Mouse (Mus musculus): ENCODE data around the gene Ren1. TPM values are rescaled to one million over a fixed set of nuclear protein-coding genes. Genes with fewer than 3 reads are reported as not detected.
A peak's percentile ranks its signal among the peaks of the same experiment; 100 is the strongest.
"Not testable (repeated sequence)": the region's sequence is repeated elsewhere in the genome, so short reads cannot be mapped to it uniquely, and the experiment has no call there.

Ren1 gene
- polyA plus RNA-seq, 1 experiment from 2014 or later = 2.7 TPM

DNA sequence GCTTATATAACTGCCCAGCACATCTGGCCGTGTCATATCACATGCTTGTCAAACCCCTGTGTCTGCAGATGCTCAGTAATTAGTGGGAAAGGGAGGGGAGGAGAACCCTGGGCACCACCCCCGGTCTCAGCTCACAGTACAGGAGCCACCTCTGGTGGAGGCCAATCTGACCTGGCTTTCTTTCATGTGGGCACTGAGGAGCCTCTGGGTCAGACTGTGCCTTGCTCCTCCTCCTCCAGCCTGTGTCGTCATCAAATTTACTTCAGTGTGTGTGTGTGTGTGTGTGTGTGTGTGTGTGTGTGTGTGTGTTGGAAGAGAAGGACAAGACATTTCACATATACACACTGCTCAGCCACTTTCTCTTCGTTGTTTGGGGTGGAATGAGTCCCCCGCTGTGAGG is 27.0 kb upstream of the Ren1 start:
- Histone ChIP-seq H3K4me1 (replicated peaks) (no peaks in the 10 kb centered on the region), H3K27ac (no peak overlapping the region), H3K27me3 (replicated peaks) (no peaks in the 10 kb centered on the region), H3K9ac (no peak overlapping the region), H3K9me3 (no peaks in the 10 kb centered on the region), H3K36me3 (no peaks in the 10 kb centered on the region), H3K4me2 (replicated peaks) (no peak overlapping the region), H3K4me3 (replicated peaks) (no peak overlapping the region)
- 32% methylated on average over 5 of the region's 5 CpGs for WGBS
- no peak for ATAC-seq

DNA sequence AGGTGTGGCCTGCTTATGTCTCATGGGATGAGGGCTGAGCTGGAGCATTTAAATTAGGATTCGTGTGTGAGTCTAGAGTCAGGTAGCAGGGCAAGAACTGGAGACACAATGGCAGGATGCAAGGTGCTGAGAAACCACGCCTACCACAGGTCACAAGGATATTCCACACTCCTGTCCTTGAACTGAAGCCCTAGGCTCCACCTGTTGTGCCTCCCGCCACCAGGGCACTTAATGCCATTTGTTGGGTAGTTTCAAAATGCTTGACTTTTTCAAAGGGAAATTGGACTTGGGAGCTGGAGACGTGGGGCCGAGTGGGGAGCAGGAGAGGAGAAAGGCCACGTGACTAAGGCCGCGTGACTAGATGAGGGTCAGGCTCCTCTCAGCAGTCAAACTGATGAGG is 24.4 kb upstream of the Ren1 start:
- H3K9ac ChIP-seq = no peak overlapping the region

DNA sequence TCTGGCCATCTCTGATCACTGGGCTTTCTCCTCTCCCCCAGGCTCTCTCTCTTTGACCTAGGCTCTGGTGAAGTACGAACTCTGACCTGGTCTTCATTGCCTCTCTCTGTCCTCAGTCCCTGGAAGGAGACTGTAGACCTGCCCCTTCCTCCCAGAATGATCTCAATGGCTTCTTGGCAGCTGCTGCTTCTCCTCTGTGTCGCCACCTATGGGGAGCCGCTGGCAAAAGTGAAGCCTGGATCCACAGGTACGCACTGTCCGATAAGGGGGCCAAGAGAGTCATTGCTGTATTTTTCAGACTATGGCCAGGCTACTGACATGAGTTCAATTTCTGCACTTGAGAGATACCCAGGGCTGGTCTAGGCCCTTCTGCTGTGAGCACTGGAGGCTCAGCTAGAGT is 23.2 kb upstream of the Ren1 start:
- Histone ChIP-seq H3K27ac (no peak overlapping the region), H3K4me1 (replicated peaks) (peaks cover 8% of the 10 kb centered on the region), H3K27me3 (replicated peaks) (peaks cover 5% of the 10 kb centered on the region), H3K9me3 (no peaks in the 10 kb centered on the region), H3K4me3 (replicated peaks) (no peak overlapping the region), H3K36me3 (no peaks in the 10 kb centered on the region), H3K9ac (no peak overlapping the region), H3K4me2 (replicated peaks) (no peak overlapping the region)
- no peak for ATAC-seq
- 61% methylated on average over 5 of the region's 5 CpGs for WGBS

More for the DNA sequence above, 24.4 kb upstream of the Ren1 start:
- no peak overlapping the region for H3K4me3 ChIP-seq (replicated peaks)
- H3K27ac ChIP-seq = no peak overlapping the region
- H3K36me3 ChIP-seq = no peaks in the 10 kb centered on the region
- no peaks in the 10 kb centered on the region for H3K9me3 ChIP-seq
- peaks cover 8% of the 10 kb centered on the region for H3K4me1 ChIP-seq (replicated peaks)
- ATAC-seq = no peak
- no peak overlapping the region for H3K4me2 ChIP-seq (replicated peaks)
- H3K27me3 ChIP-seq (replicated peaks) = peaks cover 5% of the 10 kb centered on the region
- WGBS = 87% methylated on average over 8 of the region's 8 CpGs

DNA sequence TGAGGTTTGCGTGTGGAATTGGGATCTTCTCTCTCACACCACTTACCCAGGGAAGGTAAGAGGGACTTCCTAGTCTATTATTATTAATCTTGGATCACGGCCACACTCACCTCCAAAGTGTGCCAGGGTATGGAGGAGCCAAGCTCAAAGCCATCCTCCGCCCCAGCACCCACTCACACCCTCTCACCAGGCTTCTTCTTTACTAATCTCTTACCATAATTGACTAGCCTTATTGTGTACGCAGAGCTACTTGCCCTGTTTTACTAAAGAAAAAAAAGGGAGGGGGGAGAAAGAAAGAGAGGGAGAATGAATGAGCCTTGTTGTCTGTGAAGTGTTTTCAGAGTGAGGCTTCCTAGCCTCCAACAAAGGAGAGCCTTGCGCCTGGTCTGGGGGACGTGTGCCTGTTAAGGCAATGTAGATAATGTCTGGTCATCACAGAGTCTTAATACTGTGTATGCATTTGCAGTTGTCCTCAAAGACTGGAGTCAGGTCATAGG is 22.0 kb upstream of the Ren1 start:
- Histone ChIP-seq H3K4me2 (replicated peaks) (no peak overlapping the region), H3K27ac (no peak overlapping the region), H3K4me3 (replicated peaks) (no peak overlapping the region), H3K36me3 (no peaks in the 10 kb centered on the region), H3K27me3 (replicated peaks) (peaks cover 5% of the 10 kb centered on the region), H3K9ac (no peak overlapping the region), H3K9me3 (no peaks in the 10 kb centered on the region), H3K4me1 (replicated peaks) (peaks cover 8% of the 10 kb centered on the region)
- ATAC-seq = no peak
- 73% methylated on average over 6 of the region's 6 CpGs for WGBS

DNA sequence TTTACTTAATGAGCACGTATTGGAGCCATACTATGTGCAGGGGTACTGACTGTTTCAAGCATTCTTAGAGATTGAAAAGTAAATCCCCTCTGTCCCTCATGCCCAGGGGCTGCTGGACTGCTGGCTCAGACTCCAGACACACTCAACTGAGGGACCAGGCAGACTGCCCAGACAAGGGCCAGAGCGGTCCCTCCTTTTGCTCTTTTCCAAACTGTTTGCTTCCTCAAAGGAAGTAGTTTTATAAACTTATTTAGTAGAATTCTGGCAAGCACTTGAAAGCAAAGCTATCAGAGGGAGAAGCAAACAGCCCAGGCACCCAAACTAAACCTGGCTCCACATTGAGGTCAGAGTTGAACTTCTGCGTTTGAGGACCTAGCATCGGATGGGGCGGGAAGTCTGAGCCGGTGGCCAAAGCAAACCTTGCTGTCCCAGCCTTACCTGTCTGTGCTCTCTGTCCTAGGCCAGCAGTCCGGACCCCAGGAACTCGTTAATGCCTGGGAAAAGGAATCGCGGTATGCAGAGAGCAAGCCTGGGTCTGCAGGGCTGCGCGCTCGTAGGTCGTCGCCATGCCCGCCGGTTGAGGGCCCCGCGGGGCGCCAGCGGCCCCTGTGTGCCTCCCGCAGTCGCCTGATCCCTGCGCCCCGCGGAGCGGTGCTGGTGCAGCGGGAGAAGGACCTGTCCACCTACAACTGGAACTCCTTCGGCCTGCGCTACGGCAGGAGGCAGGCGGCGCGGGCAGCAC is 21.2 kb upstream of the Ren1 start:
- Histone ChIP-seq H3K9ac (peak overlapping the region; percentile 42), H3K36me3 (no peaks in the 10 kb centered on the region), H3K27ac (no peak overlapping the region), H3K27me3 (replicated peaks) (peaks cover 5% of the 10 kb centered on the region), H3K4me2 (replicated peaks) (peak overlapping the region; percentile 79), H3K4me3 (replicated peaks) (peak overlapping the region; percentile 29), H3K9me3 (no peaks in the 10 kb centered on the region), H3K4me1 (replicated peaks) (peaks cover 8% of the 10 kb centered on the region)
- 7% methylated on average over 34 of the region's 34 CpGs for whole genome bisulfite sequencing
- peak; percentile 47 for ATAC-seq

DNA sequence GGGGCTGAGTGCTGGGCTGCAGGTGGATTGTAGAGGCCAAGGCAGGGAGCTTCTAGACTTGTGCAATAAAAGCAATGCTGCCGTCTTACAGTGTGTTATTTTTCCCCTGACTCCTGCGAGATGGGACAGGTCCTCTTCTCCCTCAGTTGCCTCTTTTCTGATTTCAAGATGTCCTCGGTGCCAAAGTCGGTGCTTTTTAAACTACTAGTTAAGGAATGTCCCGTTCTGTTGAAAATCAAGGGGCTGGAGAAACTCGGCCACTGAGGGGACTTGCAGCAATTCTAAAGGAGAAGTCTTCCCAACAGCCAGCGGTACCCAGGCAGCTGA is 20.7 kb upstream of the Ren1 start:
- peaks cover 8% of the 10 kb centered on the region for H3K4me1 ChIP-seq (replicated peaks)
- peak overlapping the region; percentile 29 for H3K4me3 ChIP-seq (replicated peaks)
- peak overlapping the region; percentile 79 for H3K4me2 ChIP-seq (replicated peaks)
- peak overlapping the region; percentile 42 for H3K9ac ChIP-seq
- H3K27ac ChIP-seq = no peak overlapping the region
- H3K27me3 ChIP-seq (replicated peaks) = peaks cover 5% of the 10 kb centered on the region
- 24% methylated on average over 7 of the region's 7 CpGs for WGBS
- H3K9me3 ChIP-seq = no peaks in the 10 kb centered on the region
- ATAC-seq = no peak
- no peaks in the 10 kb centered on the region for H3K36me3 ChIP-seq

DNA sequence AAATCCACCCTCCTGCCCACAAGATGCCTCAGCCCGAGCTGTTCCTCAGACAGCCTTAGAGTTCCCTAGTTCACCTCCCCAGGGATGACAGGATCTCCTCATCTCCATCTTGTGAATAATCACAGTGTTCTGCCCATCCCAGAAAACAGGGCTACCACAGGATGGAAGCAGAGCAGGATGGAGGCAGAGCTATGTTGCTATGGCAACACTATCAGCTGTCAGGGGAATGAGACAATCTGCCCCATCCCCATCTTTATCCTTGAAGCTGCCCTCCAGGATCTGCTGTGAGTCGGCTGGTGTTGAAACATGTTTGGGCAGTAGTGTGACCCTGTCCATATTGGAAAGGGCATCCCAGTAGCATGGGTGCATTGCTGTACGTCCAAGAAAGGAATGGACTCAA is 19.2 kb upstream of the Ren1 start:
- Histone ChIP-seq H3K4me3 (replicated peaks) (no peak overlapping the region), H3K27ac (no peak overlapping the region), H3K9ac (no peak overlapping the region), H3K9me3 (no peaks in the 10 kb centered on the region), H3K27me3 (replicated peaks) (peaks cover 5% of the 10 kb centered on the region), H3K36me3 (no peaks in the 10 kb centered on the region), H3K4me1 (replicated peaks) (peaks cover 8% of the 10 kb centered on the region), H3K4me2 (replicated peaks) (no peak overlapping the region)
- ATAC-seq = no peak
- 72% methylated on average over 3 of the region's 3 CpGs for WGBS

DNA sequence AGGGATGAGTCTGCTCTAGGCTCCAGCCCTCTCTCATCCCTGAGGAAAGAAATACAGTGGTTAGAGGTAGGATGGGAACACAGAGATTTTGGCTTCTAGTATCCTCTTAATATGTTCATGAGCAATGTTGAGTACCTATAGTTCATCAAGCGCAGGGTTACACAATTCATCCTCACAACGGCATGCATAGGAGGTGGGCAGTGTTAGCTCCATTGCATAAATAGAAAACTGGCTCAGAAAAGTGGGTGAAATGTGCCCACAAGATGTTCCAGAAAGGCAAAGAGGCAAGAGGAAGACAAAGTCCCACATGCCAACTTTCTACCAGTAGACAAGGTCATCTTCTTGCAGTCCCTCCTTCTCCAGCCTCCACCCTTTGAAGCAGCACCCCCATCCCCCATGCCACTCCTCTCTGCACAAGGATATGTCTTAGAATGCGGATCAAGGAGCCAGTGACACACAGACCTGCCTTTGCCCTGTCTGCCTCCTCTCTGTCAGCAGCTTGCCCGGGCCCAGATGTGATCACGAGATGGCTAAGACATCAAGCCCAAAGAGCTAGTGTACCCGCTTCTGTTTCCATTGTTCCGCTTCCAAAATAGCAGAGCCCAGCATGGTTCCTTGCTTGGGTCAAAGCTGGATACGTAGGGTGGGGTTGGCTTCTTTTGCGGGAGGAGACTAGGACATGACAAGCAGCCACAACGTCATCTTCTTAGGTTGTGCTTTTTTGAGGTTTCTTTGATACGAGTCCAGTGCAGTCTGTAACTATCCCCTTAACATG is 17.5 kb upstream of the Ren1 start:
- H3K4me1 ChIP-seq (replicated peaks) = peaks cover 8% of the 10 kb centered on the region
- H3K9me3 ChIP-seq = no peaks in the 10 kb centered on the region
- WGBS = 91% methylated on average over 11 of the region's 11 CpGs
- no peak overlapping the region for H3K27ac ChIP-seq
- ATAC-seq = no peak
- H3K9ac ChIP-seq = no peak overlapping the region
- no peak overlapping the region for H3K4me3 ChIP-seq (replicated peaks)
- no peaks in the 10 kb centered on the region for H3K36me3 ChIP-seq
- no peak overlapping the region for H3K4me2 ChIP-seq (replicated peaks)
- H3K27me3 ChIP-seq (replicated peaks) = peaks cover 5% of the 10 kb centered on the region

DNA sequence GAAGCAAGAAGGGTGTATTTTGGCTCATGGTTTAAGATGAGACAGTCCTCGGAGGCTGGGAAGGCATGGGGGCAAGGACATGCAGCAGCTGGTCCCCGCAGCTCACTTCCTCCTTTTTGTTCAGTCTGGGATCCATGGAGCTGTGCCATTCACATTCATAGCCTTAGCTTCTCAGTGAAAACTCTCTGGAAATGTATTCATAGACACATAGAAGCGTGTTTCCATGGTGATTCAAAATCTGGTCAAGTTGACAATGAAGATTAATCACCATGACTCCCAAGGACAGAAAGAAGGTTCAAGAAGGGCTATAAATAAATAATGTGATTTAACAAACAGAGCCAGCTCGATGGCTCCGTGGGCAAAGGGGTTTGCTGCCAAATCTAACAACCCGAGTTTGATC is 16.4 kb upstream of the Ren1 start:
- Histone ChIP-seq H3K4me3 (replicated peaks) (no peak overlapping the region), H3K4me2 (replicated peaks) (no peak overlapping the region), H3K27ac (no peak overlapping the region), H3K27me3 (replicated peaks) (peaks cover 5% of the 10 kb centered on the region), H3K4me1 (replicated peaks) (peaks cover 8% of the 10 kb centered on the region), H3K36me3 (no peaks in the 10 kb centered on the region), H3K9ac (no peak overlapping the region), H3K9me3 (no peaks in the 10 kb centered on the region)
- ATAC-seq = no peak
- WGBS = 78% methylated on average over 6 of the region's 6 CpGs

DNA sequence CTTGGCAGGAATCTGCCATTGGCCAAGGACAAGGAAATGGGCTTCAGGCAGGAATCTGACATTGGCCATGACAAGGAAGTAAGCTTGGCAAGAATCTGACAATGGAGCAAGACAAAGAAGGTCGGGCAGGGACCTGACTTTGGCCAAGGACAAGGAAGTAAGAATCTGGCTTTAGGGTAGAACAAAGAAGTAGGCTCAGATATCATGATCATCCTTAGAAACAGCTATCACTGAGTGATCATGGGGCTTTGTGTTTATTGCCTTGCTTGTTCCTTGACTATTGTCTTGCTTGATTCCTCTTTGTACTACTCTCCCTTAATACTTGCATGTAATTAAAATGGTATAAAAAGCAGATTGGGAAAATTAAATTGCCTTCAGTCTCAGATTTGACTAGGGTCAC is 9.9 kb upstream of the Ren1 start:
- H3K4me3 ChIP-seq (replicated peaks); H3K9ac ChIP-seq; H3K27ac ChIP-seq; ATAC-seq; H3K27me3 ChIP-seq (replicated peaks); H3K36me3 ChIP-seq; H3K4me2 ChIP-seq (replicated peaks); H3K9me3 ChIP-seq; H3K4me1 ChIP-seq (replicated peaks): not testable (repeated sequence)
- WGBS = 63% methylated on average over 1 of the region's 1 CpGs

DNA sequence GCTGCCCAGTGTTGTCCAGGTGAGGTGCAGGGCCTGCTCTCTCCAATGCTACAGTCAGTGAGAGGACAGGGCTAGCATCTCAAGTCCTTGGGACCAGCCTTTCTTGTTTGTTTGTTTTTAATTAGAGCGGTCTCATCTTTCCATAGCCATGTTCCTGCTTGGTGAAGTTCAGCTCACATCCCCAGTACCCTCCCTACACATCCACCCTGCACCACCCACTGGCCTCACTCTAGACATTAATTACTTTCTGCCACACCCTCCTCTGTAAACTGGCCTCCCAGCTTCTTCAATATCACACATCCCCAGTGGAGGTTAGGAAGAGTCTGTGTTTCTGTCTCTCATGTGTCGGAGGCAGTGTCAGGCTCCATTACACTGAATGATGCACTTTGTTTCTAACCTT is 6.0 kb upstream of the Ren1 start:
- Histone ChIP-seq H3K4me3 (replicated peaks) (no peak overlapping the region), H3K9ac (no peak overlapping the region), H3K4me2 (replicated peaks) (no peak overlapping the region), H3K4me1 (replicated peaks) (peaks cover 8% of the 10 kb centered on the region; the same call in 1 of the 2 replicates), H3K9me3 (no peaks in the 10 kb centered on the region), H3K27ac (no peak overlapping the region), H3K36me3 (no peaks in the 10 kb centered on the region), H3K27me3 (replicated peaks) (no peaks in the 10 kb centered on the region)
- peak; percentile 46 for ATAC-seq
- WGBS = 88% methylated on average over 2 of the region's 2 CpGs

DNA sequence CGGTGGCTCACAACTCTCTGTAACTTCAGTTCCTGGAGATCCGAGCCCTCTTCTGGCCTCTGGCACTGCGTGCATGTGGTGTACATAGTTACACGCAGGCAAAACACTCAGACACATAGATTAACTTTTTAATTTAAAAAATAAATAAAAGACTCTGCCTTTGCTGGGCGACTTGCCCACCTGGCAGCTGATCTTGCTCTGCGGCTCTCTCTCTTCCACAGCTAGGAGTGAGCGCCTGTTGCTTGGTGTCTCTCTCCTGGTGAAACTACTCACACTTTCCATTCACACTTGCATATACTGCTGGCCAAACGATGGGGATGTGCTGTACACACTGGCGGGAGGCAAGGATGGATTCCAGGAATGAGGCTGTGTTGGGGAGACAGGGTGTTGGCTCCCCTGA is 3.8 kb upstream of the Ren1 start:
- H3K36me3 ChIP-seq = no peaks in the 10 kb centered on the region
- 78% methylated on average over 9 of the region's 9 CpGs for WGBS
- H3K9ac ChIP-seq = no peak overlapping the region
- ATAC-seq = no peak
- H3K27me3 ChIP-seq (replicated peaks) = no peaks in the 10 kb centered on the region
- H3K4me3 ChIP-seq (replicated peaks) = no peak overlapping the region
- peaks cover 8% of the 10 kb centered on the region; the same call in 1 of the 2 replicates for H3K4me1 ChIP-seq (replicated peaks)
- no peak overlapping the region for H3K4me2 ChIP-seq (replicated peaks)
- H3K27ac ChIP-seq = no peak overlapping the region
- H3K9me3 ChIP-seq = no peaks in the 10 kb centered on the region

DNA sequence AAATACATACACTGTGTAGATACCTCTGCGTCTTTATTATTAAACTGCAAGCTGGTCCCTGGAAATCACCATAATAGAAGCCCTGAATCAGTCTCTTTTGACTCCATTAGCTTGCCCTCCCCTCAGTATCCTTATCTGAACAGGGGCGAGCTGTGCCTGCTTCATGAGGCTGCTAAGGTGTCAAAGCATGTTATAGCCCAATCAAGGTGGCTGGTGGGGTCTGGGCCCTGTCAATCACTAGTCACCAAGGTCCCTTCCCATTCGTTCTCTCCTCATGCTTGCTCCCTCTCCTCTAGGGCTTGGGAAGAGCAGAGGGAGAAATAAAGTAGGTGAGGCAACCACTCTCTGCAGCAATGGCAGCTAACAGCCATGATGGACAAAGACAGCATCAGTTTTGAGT is 3.1 kb upstream of the Ren1 start:
- Histone ChIP-seq H3K27ac (no peak overlapping the region), H3K27me3 (replicated peaks) (no peaks in the 10 kb centered on the region), H3K4me3 (replicated peaks) (no peak overlapping the region), H3K4me2 (replicated peaks) (no peak overlapping the region), H3K36me3 (no peaks in the 10 kb centered on the region), H3K9ac (no peak overlapping the region), H3K4me1 (replicated peaks) (peaks cover 8% of the 10 kb centered on the region; the same call in 1 of the 2 replicates), H3K9me3 (no peaks in the 10 kb centered on the region)
- 61% methylated on average over 3 of the region's 3 CpGs for WGBS
- ATAC-seq = 0 out of 2 replicates have a peak, but pooled peaks have one; percentile 15
